Mouse (Mus musculus) stomach, embryonic 14.5 days (tissue): ENCODE measurements around the gene Gm8994. TPM values are rescaled to one million over a fixed set of nuclear protein-coding genes. Genes with fewer than 3 reads are reported as not detected.

Experiments
- ATAC-seq: fragments of 200-750 bp; cut with Nextera tagmentation; 2 replicates; pipeline ENCODE4 v1.8.0; 2017; ENCODE audit warnings: low read depth, moderate TSS enrichment; ENCODE audit not compliant: insufficient number of reproducible peaks, insufficient read depth, low FRiP score
- H3K27ac ChIP-seq: fragments of 300-500 bp; sonication (generic); 2 replicates; pipeline ENCODE4 v1.5.1; 2014; ENCODE audit warnings: mild to moderate bottlenecking, low read length, moderate library complexity, mixed read lengths
- H3K27me3 ChIP-seq: fragments of 300-500 bp; sonication (generic); 2 replicates; pipeline ENCODE4 v1.6.1; 2014; ENCODE audit warnings: low read length, control low read depth, mixed read lengths; ENCODE audit not compliant: control insufficient read depth, insufficient read depth
- H3K36me3 ChIP-seq: fragments of 300-500 bp; sonication (generic); 2 replicates; pipeline ENCODE4 v1.6.1; 2014; ENCODE audit warnings: mild to moderate bottlenecking, control low read depth, low read length, moderate library complexity, mixed read lengths; ENCODE audit not compliant: control insufficient read depth, insufficient read depth
- H3K4me1 ChIP-seq: fragments of 300-500 bp; sonication (generic); 2 replicates; pipeline ENCODE4 v1.6.1; 2014; ENCODE audit warnings: low read length, control low read depth, mixed read lengths; ENCODE audit not compliant: control insufficient read depth, insufficient read depth
- H3K4me2 ChIP-seq: fragments of 300-500 bp; sonication (generic); replicated peaks from 2 replicates; pipeline ENCODE4 v1.6.1; 2014; ENCODE audit warnings: low read depth, low read length, control low read depth
- H3K4me3 ChIP-seq: fragments of 300-500 bp; sonication (generic); 2 replicates; pipeline ENCODE4 v1.5.1; 2014; ENCODE audit warnings: low read depth, low read length, control low read depth
- H3K9ac ChIP-seq: fragments of 300-500 bp; sonication (generic); replicated peaks from 2 replicates; pipeline ENCODE4 v1.6.1; 2014; ENCODE audit warnings: low read depth, mild to moderate bottlenecking, control low read depth, low read length, moderate library complexity, mixed read lengths
- H3K9me3 ChIP-seq: fragments of 300-500 bp; sonication (generic); 2 replicates; pipeline ENCODE4 v1.6.1; 2016; ENCODE audit warnings: low read depth, low read length, control low read depth; ENCODE audit not compliant: control insufficient read depth
- WGBS: fragments of 180-500 bp; shearing (Covaris S2); extraction: QIAGEN DNeasy Blood & Tissue Kit; methylation state at CpG from one replicate; pipeline ENCODE4 v1.1.7; 2014; 5-methylcytosine and 5-hydroxymethylcytosine counted together
- polyA plus RNA-seq: library from polyadenylated mRNA; unstranded; fragments of >200 nt; fragmentation: Nextera tagmentation; extraction: Ambion mirVana; gene quantifications from 2 replicates; pipeline ENCODE4 v1.2.1, GENCODE M21; 2014

Gene Gm8994
- polyA plus RNA-seq, 1 experiment from 2014 or later: not detected

DNA sequence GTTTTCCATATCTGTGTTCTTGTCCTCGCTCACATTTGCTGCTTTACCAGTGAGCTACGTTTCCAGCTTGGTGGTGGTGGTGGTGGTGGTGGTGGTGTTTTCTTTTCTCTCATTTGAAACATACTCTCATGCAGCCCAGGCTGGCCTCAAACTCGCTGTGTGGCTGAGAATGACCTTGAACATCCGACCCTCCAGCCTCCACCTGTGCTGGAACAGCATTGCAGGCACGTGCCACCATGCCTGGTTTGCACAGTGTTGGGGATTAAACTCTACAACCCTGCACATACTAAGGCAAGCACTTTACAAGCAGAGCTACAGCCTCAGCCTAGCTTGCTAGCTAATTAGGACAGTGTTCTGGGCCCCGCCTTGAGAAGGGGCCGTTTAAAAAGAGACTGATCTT, 18.3 kb downstream of the Gm8994 start:
- no peaks in the 10 kb centered on the region for H3K36me3 ChIP-seq
- H3K27me3 ChIP-seq: no peaks in the 10 kb centered on the region
- H3K9ac ChIP-seq: no peak overlapping the region
- H3K9me3 ChIP-seq: no peaks in the 10 kb centered on the region
- no peaks in the 10 kb centered on the region for H3K4me1 ChIP-seq
- WGBS: 81% methylated on average over 7 of the region's 7 CpGs
- H3K4me2 ChIP-seq: no peak overlapping the region
- no peak overlapping the region for H3K27ac ChIP-seq
- H3K4me3 ChIP-seq: no peak overlapping the region
- ATAC-seq: 0 out of 2 replicates have a peak, but pooled peaks have one; percentile 18

GRCm38 (mm10) chr6:136347053-136347452, 19.7 kb downstream of the Gm8994 start:
- H3K27me3 ChIP-seq: no peaks in the 10 kb centered on the region
- no peak overlapping the region for H3K4me3 ChIP-seq
- no peaks in the 10 kb centered on the region for H3K9me3 ChIP-seq
- no peaks in the 10 kb centered on the region for H3K4me1 ChIP-seq
- no peaks in the 10 kb centered on the region for H3K36me3 ChIP-seq
- H3K9ac ChIP-seq: no peak overlapping the region
- H3K4me2 ChIP-seq: no peak overlapping the region
- H3K27ac ChIP-seq: no peak overlapping the region
- WGBS: 61% methylated on average over 5 of the region's 5 CpGs
- no peak for ATAC-seq

DNA sequence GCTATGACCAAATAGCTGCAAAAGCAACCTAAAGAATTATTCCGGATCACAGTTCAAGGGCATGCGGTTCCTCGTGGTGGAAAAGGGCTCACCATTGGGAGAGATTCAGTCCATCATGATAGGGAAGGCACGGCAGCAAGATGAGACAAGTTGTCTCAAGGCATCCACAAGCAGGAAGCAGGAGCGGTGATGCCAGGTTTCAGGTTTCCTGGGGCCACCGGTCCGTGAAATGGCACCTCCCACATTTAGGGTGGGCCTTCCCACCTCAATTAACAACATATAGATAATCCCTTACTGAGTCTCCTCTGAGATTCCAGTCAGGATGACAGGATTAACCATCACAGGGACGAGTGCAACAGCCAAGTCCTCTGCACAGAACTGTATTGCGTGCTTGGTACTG, 20.3 kb downstream of the Gm8994 start:
- no peak overlapping the region for H3K9ac ChIP-seq
- H3K27me3 ChIP-seq: no peaks in the 10 kb centered on the region
- H3K4me3 ChIP-seq: no peak overlapping the region
- ATAC-seq: no peak
- no peaks in the 10 kb centered on the region for H3K9me3 ChIP-seq
- H3K4me2 ChIP-seq: no peak overlapping the region
- 52% methylated on average over 9 of the region's 9 CpGs for WGBS
- no peak overlapping the region for H3K27ac ChIP-seq
- H3K4me1 ChIP-seq: no peaks in the 10 kb centered on the region
- no peaks in the 10 kb centered on the region for H3K36me3 ChIP-seq

- Histone ChIP-seq H3K36me3 (no peaks in the 10 kb centered on the region), H3K4me2 (no peak overlapping the region), H3K9ac (no peak overlapping the region), H3K27ac (no peak overlapping the region), H3K4me1 (no peaks in the 10 kb centered on the region), H3K27me3 (no peaks in the 10 kb centered on the region), H3K9me3 (no peaks in the 10 kb centered on the region), H3K4me3 (no peak overlapping the region)
- 38% methylated on average over 11 of the region's 11 CpGs for WGBS
- ATAC-seq: peak; percentile 15; the same call in 1 of the 2 replicates
These were observed 26.3 kb downstream of the Gm8994 start for GRCm38 (mm10) chr6:136353399-136354184.

GRCm38 (mm10) chr6:136358471-136358870, 31.1 kb downstream of the Gm8994 start:
- H3K9me3 ChIP-seq: no peaks in the 10 kb centered on the region
- H3K36me3 ChIP-seq: no peaks in the 10 kb centered on the region
- H3K4me1 ChIP-seq: no peaks in the 10 kb centered on the region
- no peak for ATAC-seq
- H3K4me2 ChIP-seq: no peak overlapping the region
- H3K27ac ChIP-seq: no peak overlapping the region
- no peak overlapping the region; the same call in 1 of the 2 replicates for H3K9ac ChIP-seq
- no peaks in the 10 kb centered on the region for H3K27me3 ChIP-seq
- H3K4me3 ChIP-seq: no peak overlapping the region
- 62% methylated on average over 5 of the region's 5 CpGs for WGBS

GRCm38 (mm10) chr6:136363313-136363712, 36.0 kb downstream of the Gm8994 start:
- no peak overlapping the region for H3K27ac ChIP-seq
- H3K4me3 ChIP-seq: no peak overlapping the region
- no peak overlapping the region for H3K9ac ChIP-seq
- H3K4me1 ChIP-seq: no peaks in the 10 kb centered on the region
- WGBS: 90% methylated on average over 8 of the region's 8 CpGs
- no peaks in the 10 kb centered on the region for H3K27me3 ChIP-seq
- H3K36me3 ChIP-seq: no peaks in the 10 kb centered on the region
- ATAC-seq: no peak
- no peak overlapping the region for H3K4me2 ChIP-seq
- no peaks in the 10 kb centered on the region for H3K9me3 ChIP-seq

GRCm38 (mm10) chr6:136364008-136364407, 36.7 kb downstream of the Gm8994 start:
- WGBS: 69% methylated on average over 4 of the region's 4 CpGs
- Histone ChIP-seq H3K4me2 (no peak overlapping the region), H3K9ac (no peak overlapping the region), H3K27ac (no peak overlapping the region), H3K4me3 (no peak overlapping the region), H3K36me3 (no peaks in the 10 kb centered on the region), H3K4me1 (no peaks in the 10 kb centered on the region), H3K9me3 (no peaks in the 10 kb centered on the region), H3K27me3 (no peaks in the 10 kb centered on the region)
- ATAC-seq: no peak

GRCm38 (mm10) chr6:136364430-136365098, 37.2 kb downstream of the Gm8994 start:
- ATAC-seq: no peak
- H3K4me2 ChIP-seq: no peak overlapping the region
- H3K4me3 ChIP-seq: no peak overlapping the region
- H3K9me3 ChIP-seq: no peaks in the 10 kb centered on the region
- no peaks in the 10 kb centered on the region for H3K27me3 ChIP-seq
- H3K4me1 ChIP-seq: no peaks in the 10 kb centered on the region
- WGBS: 74% methylated on average over 12 of the region's 12 CpGs
- no peak overlapping the region for H3K27ac ChIP-seq
- H3K36me3 ChIP-seq: no peaks in the 10 kb centered on the region
- no peak overlapping the region for H3K9ac ChIP-seq
